Mouse (Mus musculus): ENCODE measurements around the gene Tcl1b5. TPM values are rescaled to one million over a fixed set of nuclear protein-coding genes. Genes with fewer than 3 reads are reported as not detected.
"Not testable (repeated sequence)": the region's sequence is repeated elsewhere in the genome, so short reads cannot be mapped to it uniquely, and the experiment has no call there.

Gene Tcl1b5
- polyA plus RNA-seq, 1 experiment from 2014 or later: not detected

DNA sequence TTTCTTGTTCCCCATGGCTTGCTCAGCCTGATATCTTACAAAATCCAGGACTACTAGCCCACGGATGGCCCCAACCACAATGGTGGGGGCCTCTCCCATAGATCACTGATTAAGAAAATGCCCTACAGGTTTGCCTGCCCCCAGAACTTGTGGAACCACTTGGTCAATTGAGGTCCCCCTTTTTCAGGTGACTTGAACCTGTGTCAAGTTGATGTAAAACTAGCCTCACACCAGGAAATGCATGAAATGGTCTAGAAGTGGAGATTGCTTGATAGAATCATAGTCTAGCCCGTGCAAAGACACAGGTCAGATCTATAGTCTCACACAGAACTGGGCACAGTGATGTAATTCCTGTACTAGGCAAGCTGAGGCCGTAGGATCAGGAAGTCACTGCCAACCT, 30.4 kb upstream of the Tcl1b5 start, which contains the start of gene Tcl1b2:
TSS of gene Tcl1b2 (plus strand) at position 301 of the 400 bp plus-strand sequence.
- H3K4me1 ChIP-seq (ENCODE audit: insufficient read depth): no peaks in the 10 kb centered on the region
- whole genome bisulfite sequencing: 74% methylated on average over 3 of the region's 3 CpGs

DNA sequence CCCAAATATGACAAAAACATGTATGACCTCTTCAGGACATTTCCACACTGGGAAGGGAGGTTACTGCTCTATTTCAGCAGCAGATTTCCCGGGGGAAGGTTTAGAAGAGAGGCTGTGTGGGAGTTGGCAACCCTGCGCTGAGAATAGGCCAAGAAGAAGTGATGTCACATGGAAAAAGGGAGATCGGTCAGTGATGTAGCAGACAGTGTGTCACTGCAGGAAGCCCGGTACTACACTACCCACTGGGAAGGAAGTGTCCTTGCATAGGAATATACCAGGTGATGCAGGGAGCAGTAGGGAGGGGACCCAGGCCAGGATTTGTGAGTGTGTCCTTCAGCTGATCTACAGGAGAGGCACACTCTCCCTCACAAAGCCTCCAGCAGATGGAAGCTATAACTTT, 20.9 kb upstream of the Tcl1b5 start:
- H3K36me3 ChIP-seq (ENCODE audit: insufficient read depth); H3K9me3 ChIP-seq (ENCODE audit: low read depth, low read length); DNase-seq; H3K9ac ChIP-seq; H3K4me2 ChIP-seq; H3K27ac ChIP-seq (ENCODE audit: low read depth); H3K4me1 ChIP-seq (ENCODE audit: insufficient read depth); H3K27me3 ChIP-seq (ENCODE audit: insufficient read depth, low read length); H3K4me3 ChIP-seq (ENCODE audit: low read depth, low read length); ATAC-seq (ENCODE audit: insufficient read depth): not testable (repeated sequence)
- 63% methylated on average over 4 of the region's 4 CpGs for WGBS

More for the DNA sequence above, 30.4 kb upstream of the Tcl1b5 start, which contains the start of gene Tcl1b2:
- no peaks in the 10 kb centered on the region for H3K27me3 ChIP-seq (ENCODE audit: insufficient read depth, low read length)
- H3K9ac ChIP-seq: no peak within 1 kb of the TSS
- no peak within 1 kb of the TSS for H3K4me3 ChIP-seq (ENCODE audit: low read depth, low read length)
- DNase-seq: no peak
- no peak for ATAC-seq (ENCODE audit: insufficient read depth)
- TF ChIP-seq CTCF (IDR thresholded peaks at IDR 0.05; ENCODE audit: low read depth): no peak
- no peaks in the 10 kb centered on the region for H3K36me3 ChIP-seq (ENCODE audit: insufficient read depth)
- no peak within 1 kb of the TSS for H3K27ac ChIP-seq (ENCODE audit: low read depth)
- no peaks in the 10 kb centered on the region for H3K9me3 ChIP-seq (ENCODE audit: low read depth, low read length)
- no peak within 1 kb of the TSS for H3K4me2 ChIP-seq

DNA sequence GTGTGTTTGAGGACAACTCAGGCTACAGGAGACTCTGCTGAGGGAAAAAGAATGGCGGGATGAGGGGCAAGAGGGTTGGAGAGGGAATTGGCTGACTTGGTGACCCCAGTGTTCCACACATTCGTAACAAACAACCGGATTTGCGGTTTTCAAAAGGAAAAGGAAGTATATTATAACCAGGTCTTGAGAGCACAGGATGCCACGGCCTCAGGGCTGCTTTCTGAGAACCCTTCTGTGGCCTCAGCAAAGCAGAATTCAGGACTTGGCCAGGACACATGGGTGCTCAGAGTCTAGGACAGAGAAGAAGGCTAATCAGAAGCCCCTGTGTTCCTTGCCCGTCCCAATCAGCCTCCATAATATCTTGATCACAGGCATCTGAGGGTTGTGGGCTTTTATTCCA, 17.3 kb upstream of the Tcl1b5 start:
- ATAC-seq (ENCODE audit: insufficient read depth): no peak
- H3K27me3 ChIP-seq (ENCODE audit: insufficient read depth, low read length): no peaks in the 10 kb centered on the region
- 67% methylated on average over 6 of the region's 6 CpGs for WGBS

DNA sequence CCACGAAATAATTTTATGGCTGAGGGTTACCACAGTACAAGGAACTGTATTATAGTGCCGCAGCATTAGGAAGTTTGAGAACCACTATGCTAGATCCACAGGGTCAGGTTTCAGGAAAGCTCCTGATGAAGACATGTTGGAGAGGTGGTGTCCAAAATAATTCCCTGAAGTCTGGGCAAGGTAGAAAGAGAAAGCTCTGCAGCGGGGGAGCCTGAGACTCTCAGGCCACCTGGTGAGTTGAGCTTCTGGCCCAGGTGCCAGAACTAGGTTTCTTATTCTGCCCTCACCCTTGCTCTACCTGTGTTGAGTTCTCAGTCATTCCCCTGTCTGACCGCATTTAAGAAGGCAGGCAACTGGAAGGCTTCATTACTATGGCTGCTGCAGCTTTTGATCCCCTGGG, 16.8 kb upstream of the Tcl1b5 start, which contains the start of gene Tcl1b1:
TSS of gene Tcl1b1 (plus strand) at position 301 of the 400 bp plus-strand sequence.
- Histone ChIP-seq H3K4me3 (ENCODE audit: low read depth, low read length) (no peak within 1 kb of the TSS), H3K27me3 (ENCODE audit: insufficient read depth, low read length) (no peaks in the 10 kb centered on the region), H3K27ac (ENCODE audit: low read depth) (no peak within 1 kb of the TSS), H3K4me1 (ENCODE audit: insufficient read depth) (no peaks in the 10 kb centered on the region), H3K9me3 (ENCODE audit: low read depth, low read length) (no peaks in the 10 kb centered on the region), H3K9ac (no peak within 1 kb of the TSS), H3K4me2 (no peak within 1 kb of the TSS), H3K36me3 (ENCODE audit: insufficient read depth) (no peaks in the 10 kb centered on the region)
- WGBS: 67% methylated on average over 4 of the region's 4 CpGs
- DNase-seq (no peak), ATAC-seq (ENCODE audit: insufficient read depth) (no peak)
- no peak for TF ChIP-seq CTCF (IDR thresholded peaks at IDR 0.05; ENCODE audit: low read depth)

More for the DNA sequence above, 17.3 kb upstream of the Tcl1b5 start:
- DNase-seq: no peak
- H3K9ac ChIP-seq: no peak overlapping the region
- no peak for TF ChIP-seq CTCF (IDR thresholded peaks at IDR 0.05; ENCODE audit: low read depth)
- no peaks in the 10 kb centered on the region for H3K4me1 ChIP-seq (ENCODE audit: insufficient read depth)
- no peaks in the 10 kb centered on the region for H3K36me3 ChIP-seq (ENCODE audit: insufficient read depth)
- no peak overlapping the region for H3K27ac ChIP-seq (ENCODE audit: low read depth)
- no peaks in the 10 kb centered on the region for H3K9me3 ChIP-seq (ENCODE audit: low read depth, low read length)
- no peak overlapping the region for H3K4me2 ChIP-seq
- H3K4me3 ChIP-seq (ENCODE audit: low read depth, low read length): no peak overlapping the region

DNA sequence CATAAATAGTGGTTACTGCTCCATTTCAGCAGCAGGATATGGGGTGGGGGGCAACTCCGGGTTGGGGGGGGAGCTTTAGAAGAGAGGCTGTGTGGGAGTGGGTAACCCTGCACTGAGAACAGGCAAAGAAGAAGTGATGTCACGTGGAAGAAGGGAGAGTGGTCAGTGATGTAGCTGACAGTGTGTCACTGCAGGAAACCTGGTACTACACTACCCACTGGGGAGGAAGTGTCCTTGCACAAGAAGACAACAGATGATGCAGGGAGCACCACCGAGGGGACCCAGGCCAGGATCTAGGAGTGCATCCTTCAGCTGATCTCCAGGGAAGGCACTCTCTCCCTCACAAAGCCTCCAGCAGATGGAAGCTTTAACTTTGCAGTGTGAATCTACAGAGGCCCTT, 9.4 kb upstream of the Tcl1b5 start:
- Histone ChIP-seq H3K27ac (ENCODE audit: low read depth) (no peak overlapping the region), H3K4me1 (ENCODE audit: insufficient read depth) (no peaks in the 10 kb centered on the region), H3K4me3 (ENCODE audit: low read depth, low read length) (no peak overlapping the region), H3K4me2 (no peak overlapping the region), H3K9me3 (ENCODE audit: low read depth, low read length) (no peaks in the 10 kb centered on the region), H3K36me3 (ENCODE audit: insufficient read depth) (no peaks in the 10 kb centered on the region), H3K9ac (no peak overlapping the region), H3K27me3 (ENCODE audit: insufficient read depth, low read length) (no peaks in the 10 kb centered on the region)
- DNase-seq (no peak), ATAC-seq (ENCODE audit: insufficient read depth) (no peak)
- 59% methylated on average over 3 of the region's 3 CpGs for WGBS
- no peak for TF ChIP-seq CTCF (IDR thresholded peaks at IDR 0.05; ENCODE audit: low read depth)

DNA sequence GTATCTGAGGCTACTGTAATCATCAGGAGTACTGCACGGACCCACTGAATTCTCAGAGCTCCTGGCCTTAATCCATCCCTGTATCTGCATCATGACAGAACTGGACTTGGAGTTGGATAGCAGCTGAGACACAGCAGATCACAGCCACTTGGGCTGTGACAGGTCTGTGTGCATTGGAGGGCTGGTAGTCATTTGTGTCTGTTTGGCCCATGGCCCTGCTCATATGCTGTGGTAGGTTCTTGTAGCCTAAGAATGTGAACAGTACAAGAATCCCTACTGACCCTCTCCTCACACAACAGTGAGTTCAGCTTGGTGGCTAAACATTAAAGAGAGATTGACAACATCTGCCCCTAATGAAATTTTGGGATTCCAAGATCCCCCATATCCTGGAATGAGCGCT, 2.8 kb upstream of the Tcl1b5 start:
- WGBS: 48% methylated on average over 2 of the region's 2 CpGs
- DNase-seq: peak; percentile 63
- H3K36me3 ChIP-seq (ENCODE audit: insufficient read depth): no peaks in the 10 kb centered on the region
- H3K9me3 ChIP-seq (ENCODE audit: low read depth, low read length): no peaks in the 10 kb centered on the region
- TF ChIP-seq CTCF (IDR thresholded peaks at IDR 0.05; ENCODE audit: low read depth): no peak
- no peaks in the 10 kb centered on the region for H3K27me3 ChIP-seq (ENCODE audit: insufficient read depth, low read length)
- ATAC-seq (ENCODE audit: insufficient read depth): peak; percentile 90
- H3K4me2 ChIP-seq: no peak overlapping the region
- H3K4me3 ChIP-seq (ENCODE audit: low read depth, low read length): no peak overlapping the region
- no peaks in the 10 kb centered on the region for H3K4me1 ChIP-seq (ENCODE audit: insufficient read depth)
- H3K27ac ChIP-seq (ENCODE audit: low read depth): no peak overlapping the region
- no peak overlapping the region for H3K9ac ChIP-seq

DNA sequence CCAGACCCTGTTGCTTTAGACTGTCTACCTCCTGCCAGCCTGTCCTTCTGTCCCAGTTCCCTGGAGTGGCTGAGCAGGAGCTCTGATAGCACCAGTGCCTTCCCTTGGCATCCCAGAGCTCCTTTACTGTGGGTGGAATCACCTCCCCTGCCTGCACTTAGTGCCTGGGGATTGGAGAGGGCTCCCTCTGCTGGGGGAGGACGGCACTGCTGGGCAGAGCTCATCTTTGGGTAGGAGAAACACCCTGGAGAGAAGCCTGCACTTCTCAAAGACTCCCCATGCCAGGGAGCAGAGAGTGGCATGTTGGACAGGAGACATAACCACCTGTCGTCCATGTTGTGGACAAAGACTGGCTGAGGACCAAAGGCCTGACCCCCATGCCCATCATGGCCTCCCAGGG, 1.8 kb upstream of the Tcl1b5 start:
- peak; percentile 41; the same call in 1 of the 2 replicates for TF ChIP-seq CTCF (IDR thresholded peaks at IDR 0.05; ENCODE audit: low read depth)
- 31% methylated on average over 2 of the region's 2 CpGs for WGBS
- H3K36me3 ChIP-seq (ENCODE audit: insufficient read depth); H3K9ac ChIP-seq; H3K4me3 ChIP-seq (ENCODE audit: low read depth, low read length); H3K4me2 ChIP-seq; H3K9me3 ChIP-seq (ENCODE audit: low read depth, low read length); H3K4me1 ChIP-seq (ENCODE audit: insufficient read depth); H3K27me3 ChIP-seq (ENCODE audit: insufficient read depth, low read length); ATAC-seq (ENCODE audit: insufficient read depth); DNase-seq; H3K27ac ChIP-seq (ENCODE audit: low read depth): not testable (repeated sequence)

DNA sequence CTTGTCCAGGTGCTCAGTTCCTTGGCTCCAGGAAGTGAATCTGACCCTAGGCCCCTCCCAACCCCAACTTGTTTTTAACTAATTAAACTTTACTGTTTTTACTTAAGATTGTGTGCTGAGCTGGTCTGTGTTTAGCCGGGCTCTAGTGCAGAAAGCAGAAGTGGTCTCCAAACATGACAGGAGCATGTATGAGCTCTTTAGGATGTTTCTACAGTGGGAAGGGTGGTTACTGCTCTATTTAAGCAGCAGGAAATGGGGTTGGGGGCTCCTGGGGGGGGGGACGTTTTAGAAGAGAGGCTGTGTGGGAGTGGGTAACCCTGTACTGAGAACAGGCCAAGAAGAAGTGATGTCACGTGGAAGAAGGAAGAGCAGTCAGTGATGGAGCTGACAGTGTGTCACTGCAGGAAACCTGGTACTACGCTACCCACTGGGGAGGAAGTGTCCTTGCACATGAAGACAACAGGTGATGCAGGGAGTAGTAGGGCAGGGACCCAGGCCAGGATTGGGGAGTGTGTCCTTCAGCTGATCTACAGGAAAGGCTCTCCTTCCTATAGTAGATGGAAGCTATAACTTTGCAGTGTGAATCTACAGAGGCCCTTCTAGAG, 5.0 kb downstream of the Tcl1b5 start:
- H3K4me1 ChIP-seq (ENCODE audit: insufficient read depth); H3K27ac ChIP-seq (ENCODE audit: low read depth); DNase-seq; ATAC-seq (ENCODE audit: insufficient read depth); H3K4me2 ChIP-seq; H3K9ac ChIP-seq; H3K9me3 ChIP-seq (ENCODE audit: low read depth, low read length); H3K4me3 ChIP-seq (ENCODE audit: low read depth, low read length); H3K36me3 ChIP-seq (ENCODE audit: insufficient read depth); H3K27me3 ChIP-seq (ENCODE audit: insufficient read depth, low read length): not testable (repeated sequence)
- 60% methylated on average over 4 of the region's 4 CpGs for WGBS
